In genomic region chr15:84613536-84614527, GRCm38 (mm10) we compare ENCODE assay signal across 8 mouse cellular contexts. TPM values are rescaled to one million over a fixed set of nuclear protein-coding genes. Genes with fewer than 3 reads are reported as not detected.
DNase-seq lines count a peak whose midpoint lies in the region; ATAC-seq and TF ChIP-seq lines count a peak whose summit lies in the region.

No protein-coding gene starts in this region.

- H3K36me3 ChIP-seq in heart, embryonic 11.5 days (ENCODE audit: control insufficient read depth, insufficient read depth, low read length): no peaks in the 10 kb centered on the region
- H3K36me3 ChIP-seq in kidney, embryonic 15.5 days: no peaks in the 10 kb centered on the region
- H3K36me3 ChIP-seq in limb, embryonic 14.5 days (ENCODE audit: control insufficient read depth, insufficient read depth, low read length): no peaks in the 10 kb centered on the region

- H3K4me3 ChIP-seq in bone marrow macrophage, adult 2 months (ENCODE audit: insufficient read depth, low read length): no peak overlapping the region
- no peak overlapping the region for H3K4me3 ChIP-seq in embryonic fibroblast, embryonic 13.5 days (ENCODE audit: insufficient read depth, low read length)
- H3K4me3 ChIP-seq in heart, embryonic 11.5 days (ENCODE audit: low read depth, low read length): no peak overlapping the region
- no peak overlapping the region for H3K4me3 ChIP-seq in kidney, embryonic 15.5 days (replicated peaks)
- H3K4me3 ChIP-seq in limb, embryonic 14.5 days (replicated peaks; ENCODE audit: low read length): no peak overlapping the region

- TF ChIP-seq CTCF in bone marrow macrophage, adult 2 months (IDR thresholded peaks at IDR 0.05; ENCODE audit: low read depth, low read length): peak; percentile 92
- peak; percentile 97 for TF ChIP-seq CTCF in embryonic fibroblast, embryonic 13.5 days (IDR thresholded peaks at IDR 0.05; ENCODE audit: borderline replicate concordance, insufficient read depth, low read length)

- TF ChIP-seq POLR2A in bone marrow macrophage, adult 2 months (IDR thresholded peaks at IDR 0.05; ENCODE audit: borderline replicate concordance, low read depth, low read length): no peak
- no peak for TF ChIP-seq POLR2A in embryonic fibroblast, embryonic 13.5 days (IDR thresholded peaks at IDR 0.05; ENCODE audit: low read depth, low read length)
- no peak for TF ChIP-seq POLR2A in limb, embryonic 14.5 days (IDR thresholded peaks at IDR 0.05; ENCODE audit: borderline replicate concordance, extremely low read depth, insufficient read depth, insufficient read length)

- DNase-seq in 416B (ENCODE audit: low read depth): peak; percentile 59
- peak; percentile 83 for DNase-seq in limb, embryonic 14.5 days (ENCODE audit: low spot score)
- peak; percentile 49 to 73 for DNase-seq in monocyte, adult 2 months (ENCODE audit: low read depth in 1 of 2, low spot score in 2 of 2)
- DNase-seq in spleen, postnatal 10 days (ENCODE audit: low spot score in 2 of 2): peak; percentile 83 to 91

- no peak overlapping the region for H3K4me2 ChIP-seq in heart, embryonic 11.5 days
- no peak overlapping the region for H3K4me2 ChIP-seq in kidney, embryonic 15.5 days
- H3K4me2 ChIP-seq in limb, embryonic 14.5 days (replicated peaks; ENCODE audit: low read depth, low read length, severe bottlenecking): no peak overlapping the region

- H3K4me1 ChIP-seq in bone marrow macrophage, adult 2 months (ENCODE audit: control insufficient read depth, insufficient read depth, low read length): no peaks in the 10 kb centered on the region
- H3K4me1 ChIP-seq in embryonic fibroblast, embryonic 13.5 days (ENCODE audit: control insufficient read depth, insufficient read depth, low read length): no peaks in the 10 kb centered on the region
- no peaks in the 10 kb centered on the region; the same call in 1 of the 2 replicates for H3K4me1 ChIP-seq in heart, embryonic 11.5 days (ENCODE audit: control insufficient read depth, insufficient read depth, low read length)
- peaks cover 37% of the 10 kb centered on the region for H3K4me1 ChIP-seq in kidney, embryonic 15.5 days
- no peaks in the 10 kb centered on the region for H3K4me1 ChIP-seq in limb, embryonic 14.5 days (ENCODE audit: control insufficient read depth, insufficient read depth, low read length)

- H3K27me3 ChIP-seq in heart, embryonic 11.5 days (ENCODE audit: control insufficient read depth, insufficient read depth, low read length): peaks cover 33% of the 10 kb centered on the region
- H3K27me3 ChIP-seq in kidney, embryonic 15.5 days: peaks cover 48% of the 10 kb centered on the region
- H3K27me3 ChIP-seq in limb, embryonic 14.5 days (ENCODE audit: control insufficient read depth, insufficient read depth, low read length): no peaks in the 10 kb centered on the region

- WGBS in heart, embryonic 11.5 days (ENCODE audit: insufficient replicate concordance): 49% methylated on average over 17 of the region's 17 CpGs
- 54% methylated on average over 17 of the region's 17 CpGs for WGBS in kidney, embryonic 15.5 days
- WGBS in limb, embryonic 14.5 days: 40% methylated on average over 17 of the region's 17 CpGs

- no peak overlapping the region for H3K27ac ChIP-seq in bone marrow macrophage, adult 2 months (ENCODE audit: insufficient read depth, low read depth, low read length)
- no peak overlapping the region for H3K27ac ChIP-seq in embryonic fibroblast, embryonic 13.5 days (ENCODE audit: insufficient read depth, low read length)
- H3K27ac ChIP-seq in heart, embryonic 11.5 days (ENCODE audit: low read depth, low read length): no peak overlapping the region
- H3K27ac ChIP-seq in kidney, embryonic 15.5 days: no peak overlapping the region
- no peak overlapping the region for H3K27ac ChIP-seq in limb, embryonic 14.5 days (replicated peaks; ENCODE audit: low read depth, low read length)

- 0 out of 2 replicates have a peak, but pooled peaks have one; percentile 41 for ATAC-seq in heart, embryonic 11.5 days (replicated peaks; ENCODE audit: insufficient number of reproducible peaks, low FRiP score, low TSS enrichment)
- ATAC-seq in kidney, embryonic 15.5 days (replicated peaks; ENCODE audit: low FRiP score): 0 out of 2 replicates have a peak, but pooled peaks have one; percentile 63
- peak; percentile 80 for ATAC-seq in limb, embryonic 14.5 days (ENCODE audit: low FRiP score, low read depth)

- H3K9ac ChIP-seq in heart, embryonic 11.5 days (ENCODE audit: low read depth, low read length): no peak overlapping the region
- no peak overlapping the region for H3K9ac ChIP-seq in kidney, embryonic 15.5 days
- no peak overlapping the region for H3K9ac ChIP-seq in limb, embryonic 14.5 days (ENCODE audit: low read depth, low read length, severe bottlenecking)

- no peaks in the 10 kb centered on the region for H3K9me3 ChIP-seq in heart, embryonic 11.5 days (replicated peaks; ENCODE audit: control insufficient read depth, low read length)
- H3K9me3 ChIP-seq in kidney, embryonic 15.5 days (replicated peaks): no peaks in the 10 kb centered on the region
- no peaks in the 10 kb centered on the region for H3K9me3 ChIP-seq in limb, embryonic 14.5 days (ENCODE audit: control insufficient read depth, low read length)

RNA-seq across cellular contexts. Expression of gene Prr5, which starts 55.6 kb away (rescaled TPM):
- not detected in 2 replicates for polyA plus RNA-seq in bone marrow macrophage, adult 2 months (2012; ENCODE audit: insufficient read depth, insufficient read length, missing spikeins)
- 18.6 and 19.5 TPM in 2 replicates for polyA plus RNA-seq in embryonic fibroblast, embryonic 13.5 days (2011; ENCODE audit: insufficient read length, low read depth, missing spikeins)
- 18.0 and 19.9 TPM in 2 replicates for polyA plus RNA-seq in heart, embryonic 11.5 days (2014; fragmentation: Nextera tagmentation; extraction: Ambion mirVana)
- polyA plus RNA-seq in kidney, embryonic 15.5 days (2015; fragmentation: Nextera tagmentation; extraction: Ambion mirVana): 40.3 and 46.8 TPM in 2 replicates
- 41.4 and 52.9 TPM in 2 replicates for polyA plus RNA-seq in limb, embryonic 14.5 days (2012; rRNA removed)
- 29.7 and 29.8 TPM in 2 replicates for polyA plus RNA-seq in limb, embryonic 14.5 days (2014; fragmentation: Nextera tagmentation; extraction: Ambion mirVana)

RNA-seq across cellular contexts. Expression of gene Rtl6, which starts 56.2 kb away (rescaled TPM):
- polyA plus RNA-seq in bone marrow macrophage, adult 2 months (2012; ENCODE audit: insufficient read depth, insufficient read length, missing spikeins): 0.82 and 0.96 TPM in 2 replicates
- polyA plus RNA-seq in embryonic fibroblast, embryonic 13.5 days (2011; ENCODE audit: insufficient read length, low read depth, missing spikeins): 5.9 and 8.1 TPM in 2 replicates
- 6.4 and 8.9 TPM in 2 replicates for polyA plus RNA-seq in heart, embryonic 11.5 days (2014; fragmentation: Nextera tagmentation; extraction: Ambion mirVana)
- polyA plus RNA-seq in kidney, embryonic 15.5 days (2015; fragmentation: Nextera tagmentation; extraction: Ambion mirVana): 14.4 and 16.2 TPM in 2 replicates
- 16.9 and 20.9 TPM in 2 replicates for polyA plus RNA-seq in limb, embryonic 14.5 days (2012; rRNA removed)
- 13.4 and 13.9 TPM in 2 replicates for polyA plus RNA-seq in limb, embryonic 14.5 days (2014; fragmentation: Nextera tagmentation; extraction: Ambion mirVana)

Comparison
In these comparisons a context has a peak if more than half of its experiments do, and no peak if none do; other contexts are left out.
1. RNA of gene Prr5, which starts 55.6 kb away (polyA plus RNA-seq): 40.3 to 46.8 TPM in kidney, embryonic 15.5 days, 29.7 to 52.9 TPM in limb, embryonic 14.5 days, 18.0 to 19.9 TPM in heart, embryonic 11.5 days and 18.6 to 19.5 TPM in embryonic fibroblast, embryonic 13.5 days; not detected in bone marrow macrophage, adult 2 months; every median in the first group is over 10 times any median in the second.
2. Peak in every context shown above with its lines, with median percentiles within 50 percentile points of each other: DNase-seq and ATAC-seq.